Mouse (Mus musculus): ENCODE measurements around the gene Capza1.

Gene Capza1

DNA sequence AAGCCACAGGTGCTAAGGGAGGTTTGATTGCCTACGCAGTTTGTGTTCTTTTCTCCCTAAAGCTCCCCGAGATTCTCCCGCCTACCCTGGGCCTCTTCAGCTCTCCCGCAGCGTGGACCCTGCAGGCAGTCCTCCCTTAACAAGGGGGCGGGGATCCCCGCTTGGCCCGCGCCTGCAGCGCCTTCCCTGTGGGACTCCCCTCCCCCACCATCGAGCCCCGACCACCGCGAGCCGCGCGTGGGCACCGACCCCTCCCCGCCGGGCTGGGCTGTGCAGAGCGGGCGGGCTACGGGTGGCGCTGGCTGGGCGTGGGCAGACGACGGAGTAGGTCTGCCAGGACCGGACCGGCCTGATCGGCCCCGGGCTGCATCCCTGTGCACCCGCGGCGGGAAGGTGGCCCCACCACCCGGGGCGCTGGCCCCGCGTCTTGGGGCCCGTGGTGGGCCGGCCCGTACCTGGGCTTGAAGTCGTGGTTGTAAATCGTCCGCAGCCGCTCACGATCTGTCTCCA is 46.8 kb downstream of the Capza1 start:
- DNase-seq (ENCODE audit: low read depth, low spot score), result no peak

DNA sequence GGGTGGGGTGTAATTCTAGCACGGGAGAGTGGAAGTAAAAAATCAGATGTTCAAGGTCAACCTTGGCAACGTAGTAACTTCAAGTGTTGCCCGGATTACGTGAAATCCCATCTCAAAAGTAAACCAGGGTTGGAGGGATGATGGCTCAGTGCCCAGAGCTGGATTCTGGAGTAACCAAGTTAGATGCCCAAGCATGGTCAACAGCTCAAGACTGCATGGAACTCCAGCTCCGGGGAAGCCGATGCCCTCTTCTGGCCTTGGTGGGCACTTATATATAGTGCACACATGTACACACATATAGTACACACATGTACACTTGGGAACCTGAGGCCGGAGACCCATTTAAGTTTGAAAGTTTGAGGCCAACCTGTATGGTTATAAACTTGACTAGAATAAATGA is 48.2 kb downstream of the Capza1 start:
- DNase-seq (ENCODE audit: low read depth, low spot score), result no peak

DNA sequence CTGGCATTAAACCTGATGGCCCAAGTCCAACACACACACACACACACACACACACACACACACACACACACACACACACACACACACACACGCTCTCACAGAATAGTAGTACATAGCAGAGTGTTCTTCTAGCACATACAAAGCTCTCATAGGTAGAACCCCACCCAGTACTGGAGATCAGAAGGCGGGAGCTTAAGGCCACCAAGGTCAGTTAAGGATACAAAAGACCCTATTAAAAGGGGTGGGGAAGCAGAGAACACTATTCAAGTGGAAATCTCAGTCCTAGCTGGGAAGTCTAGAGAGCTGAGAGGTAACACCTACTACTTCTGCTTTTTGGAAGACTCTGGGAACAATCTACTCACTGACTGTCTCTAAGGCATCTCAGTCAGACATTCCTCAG is 49.0 kb downstream of the Capza1 start:
- peak; percentile 97 for DNase-seq (ENCODE audit: low read depth, low spot score)

DNA sequence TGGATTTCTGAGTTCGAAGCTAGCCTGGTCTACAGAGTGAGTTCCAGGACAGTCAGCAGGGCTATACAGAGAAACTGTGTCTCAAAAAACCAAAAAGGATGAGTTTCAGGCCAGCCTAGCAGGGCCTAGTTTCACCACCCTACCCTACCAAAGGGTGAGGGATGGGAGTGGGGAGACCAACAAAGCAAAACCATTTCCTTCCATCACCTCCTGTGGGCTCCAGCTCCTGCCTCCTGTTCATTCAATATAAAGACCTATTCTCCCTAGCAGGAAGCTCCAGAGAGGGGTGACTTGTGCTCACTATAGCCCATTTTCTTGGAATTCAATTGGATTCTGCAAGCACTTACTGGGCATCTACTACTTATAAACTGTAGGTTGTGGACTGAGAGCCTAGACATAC is 49.6 kb downstream of the Capza1 start:
- DNase-seq (ENCODE audit: low read depth, low spot score), result peak; percentile 62

DNA sequence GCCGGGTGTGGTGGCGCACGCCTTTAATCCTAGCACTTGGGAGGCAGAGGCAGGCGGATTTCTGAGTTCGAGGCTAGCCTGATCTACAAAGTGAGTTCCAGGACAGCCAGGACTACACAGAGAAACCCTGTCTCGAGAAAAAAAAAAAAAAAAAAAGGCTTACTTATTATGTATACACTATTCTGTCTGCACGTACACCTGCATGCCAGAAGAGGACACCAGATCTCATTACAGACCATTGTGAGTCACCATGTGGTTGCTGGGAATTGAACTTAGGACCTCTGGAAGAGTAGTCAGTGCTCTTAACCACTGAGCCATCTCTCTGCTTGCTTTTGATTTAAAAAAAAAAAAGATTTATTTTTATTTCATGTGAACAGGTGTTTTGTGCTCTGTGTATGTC is 51.1 kb downstream of the Capza1 start:
- DNase-seq (ENCODE audit: low read depth, low spot score), result peak; percentile 52

DNA sequence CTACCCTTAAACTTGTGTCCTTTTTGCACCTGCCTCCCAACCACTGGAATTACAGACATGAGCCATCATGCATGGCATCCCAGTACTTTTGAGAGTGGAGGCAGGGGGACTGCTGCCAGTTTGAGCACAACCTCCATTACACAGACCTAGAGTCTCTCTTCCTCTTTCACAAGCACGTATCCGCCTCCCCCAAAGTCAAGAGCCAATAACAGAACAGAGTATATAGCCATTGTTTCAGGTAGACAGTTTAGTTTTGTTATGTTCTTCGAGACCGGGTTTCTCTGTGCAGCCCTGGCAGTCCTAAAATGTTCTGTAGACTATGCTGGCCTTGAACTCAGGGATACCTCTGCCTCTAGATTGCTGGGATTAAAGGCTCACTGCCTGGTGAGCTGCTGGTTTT is 52.1 kb downstream of the Capza1 start:
- DNase-seq (ENCODE audit: low read depth, low spot score), result peak; percentile 46

DNA sequence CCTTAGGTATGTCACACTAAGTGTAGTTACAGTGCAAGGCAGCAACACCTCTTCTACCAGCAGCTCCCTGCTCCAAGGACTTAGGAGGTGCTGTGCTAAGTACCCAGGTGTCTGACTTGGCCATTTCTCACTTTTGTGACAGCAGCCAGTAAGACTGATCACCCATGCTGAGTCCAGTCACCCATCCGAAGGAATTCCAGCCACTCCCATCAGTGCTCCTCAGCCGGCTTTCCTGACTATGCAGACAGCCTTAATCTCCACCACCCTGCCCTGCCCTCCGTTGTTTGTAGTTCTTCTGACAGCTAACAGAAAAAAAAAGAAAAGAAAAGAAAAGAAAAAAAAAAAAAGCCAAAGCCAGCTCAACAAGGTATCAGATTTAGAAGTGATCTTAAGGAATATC is 52.6 kb downstream of the Capza1 start:
- DNase-seq (ENCODE audit: low read depth, low spot score), result peak; percentile 84

DNA sequence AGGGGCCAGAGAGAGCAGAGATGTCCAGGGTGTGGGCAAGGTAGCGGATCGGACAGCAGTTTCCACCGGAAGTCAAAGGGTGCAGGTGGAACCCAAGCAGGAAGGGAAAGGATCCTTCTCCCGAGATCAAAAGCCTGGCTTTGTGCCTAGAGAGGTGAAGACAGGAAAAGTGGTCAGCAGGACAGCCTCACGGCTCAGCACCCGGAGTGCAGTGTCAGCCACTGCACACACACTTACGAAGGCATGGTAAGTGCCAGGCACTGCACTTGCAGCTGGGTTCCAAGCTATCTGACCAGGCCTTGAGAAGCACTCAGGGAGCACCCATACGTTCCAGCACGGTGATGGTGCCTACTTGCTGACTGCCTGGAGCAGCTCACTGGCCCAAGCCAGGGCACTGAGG is 58.8 kb downstream of the Capza1 start:
- DNase-seq (ENCODE audit: low read depth, low spot score), result no peak

DNA sequence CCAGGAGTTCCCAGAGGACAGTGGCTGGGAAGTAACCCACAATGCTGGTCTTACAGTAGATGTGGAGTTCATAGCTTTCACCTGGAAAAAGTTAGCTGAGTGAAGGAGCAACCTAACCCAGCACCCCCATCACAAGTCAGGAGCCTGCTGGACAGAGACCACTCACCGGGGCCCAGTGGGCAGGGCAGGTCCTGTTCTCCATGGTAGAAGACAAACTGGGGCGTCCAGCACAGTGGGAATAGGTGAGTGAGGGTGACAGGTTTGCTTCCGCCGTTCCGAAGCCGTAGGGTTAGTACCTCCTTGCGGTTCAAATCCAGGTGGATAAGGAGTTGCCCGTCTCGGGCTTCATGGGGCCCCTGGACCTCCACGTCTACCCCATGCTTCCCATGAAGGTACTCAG is 60.0 kb downstream of the Capza1 start:
- no peak for DNase-seq (ENCODE audit: low read depth, low spot score)

DNA sequence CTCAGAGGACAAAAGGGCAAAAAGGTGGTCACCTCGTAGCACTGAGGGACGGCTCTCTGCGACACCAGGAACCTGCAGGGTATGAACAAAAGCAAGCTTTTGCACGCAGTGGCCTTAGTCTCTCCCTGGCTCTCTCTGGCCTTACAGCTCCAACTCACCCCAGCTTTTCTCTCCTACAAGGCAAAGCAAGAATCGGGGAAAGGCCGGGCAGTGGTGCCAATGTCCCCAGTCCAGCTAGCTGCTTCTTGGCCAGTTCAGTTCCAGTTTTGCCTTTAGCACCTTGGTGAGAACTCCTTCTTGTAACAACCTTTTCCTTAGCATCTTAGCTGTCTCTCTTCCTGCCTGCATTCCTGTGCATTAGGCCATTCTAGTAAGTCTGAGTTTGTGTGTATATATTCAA is 62.8 kb downstream of the Capza1 start:
- DNase-seq (ENCODE audit: low read depth, low spot score), result no peak

DNA sequence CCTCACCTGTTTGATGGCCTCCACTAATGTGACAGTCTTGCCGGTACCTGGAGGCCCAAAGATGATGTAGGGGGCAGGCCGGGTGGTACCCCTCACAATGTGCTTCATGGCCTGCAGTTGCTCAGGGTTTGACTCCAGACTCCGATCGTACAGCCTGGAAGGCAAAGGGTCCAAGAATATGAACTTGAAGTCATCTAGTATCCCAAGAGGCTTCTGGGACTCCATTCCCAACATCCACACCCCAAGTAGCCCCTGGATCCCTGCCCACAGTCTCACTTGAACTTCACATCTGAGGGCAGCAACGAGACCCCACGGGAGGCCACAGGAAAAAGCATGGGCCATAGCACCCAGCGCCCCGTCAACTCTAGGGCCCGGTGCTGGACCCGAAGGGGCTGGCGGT is 63.6 kb downstream of the Capza1 start:
- no peak for DNase-seq (ENCODE audit: low read depth, low spot score)

DNA sequence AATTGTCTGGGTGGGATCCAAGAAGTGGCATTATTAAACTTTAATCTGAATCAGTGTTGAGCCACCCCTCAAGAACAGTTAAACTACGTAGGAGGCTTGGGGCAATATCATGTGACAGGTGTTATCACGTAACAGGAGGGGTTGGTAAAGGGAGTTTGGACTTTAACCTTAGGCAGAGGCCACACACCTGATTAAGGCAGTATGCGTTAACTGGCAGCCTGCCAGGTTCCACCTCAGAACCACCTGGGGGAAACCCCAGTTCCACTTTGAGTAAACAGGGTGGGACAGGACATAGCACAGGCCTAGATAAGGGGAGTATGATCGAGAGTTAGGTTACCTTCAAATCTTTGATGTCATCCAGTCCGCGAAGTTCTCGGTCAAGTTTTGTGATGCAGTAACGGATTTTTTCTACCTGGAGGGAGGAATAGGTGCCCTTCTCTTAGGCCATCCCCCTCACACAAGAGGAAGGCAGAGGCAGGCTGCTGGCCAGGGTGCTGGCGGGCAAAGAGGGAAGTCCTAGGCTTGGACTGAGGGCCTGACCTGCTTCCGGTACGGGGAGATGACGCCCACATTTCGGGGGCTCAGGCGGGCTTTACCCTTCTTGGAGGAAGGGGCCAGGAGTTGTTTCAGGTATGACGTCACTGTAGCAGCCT is 67.7 kb downstream of the Capza1 start:
- DNase-seq (ENCODE audit: low read depth, low spot score), result peak; percentile 55

DNA sequence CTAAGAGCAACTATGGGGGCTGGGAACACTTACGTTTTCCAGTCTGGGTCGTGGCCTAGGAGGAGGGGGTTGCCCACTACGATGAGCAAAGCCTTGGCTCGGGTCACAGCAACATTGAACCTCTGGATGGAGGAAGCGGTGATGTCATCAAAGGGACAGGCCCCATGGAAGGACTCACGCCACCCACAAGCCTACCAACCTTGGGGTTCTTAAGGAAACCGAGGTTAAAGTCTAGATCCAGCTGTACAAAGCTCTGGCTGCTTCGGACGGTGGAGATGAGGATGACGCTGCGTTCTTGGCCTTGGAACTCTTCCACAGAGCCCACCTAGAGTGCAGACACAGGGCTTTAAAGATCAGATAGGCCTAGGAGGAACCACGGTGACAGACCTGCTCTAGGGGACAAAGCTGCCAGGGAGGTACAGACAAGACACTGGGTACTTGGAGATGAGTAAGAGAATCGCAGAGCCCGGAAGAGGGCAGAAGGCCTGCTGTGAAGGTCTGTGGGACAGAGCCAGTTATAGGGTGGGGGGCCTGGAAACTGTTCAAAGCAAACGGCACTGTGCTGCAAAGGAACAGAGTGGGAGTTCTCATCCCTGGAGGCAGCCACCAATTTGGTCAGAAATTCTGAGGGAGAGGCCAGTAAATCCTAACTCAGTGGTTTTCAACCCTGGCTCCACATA is 68.5 kb downstream of the Capza1 start:
- peak; percentile 55 for DNase-seq (ENCODE audit: low read depth, low spot score)

DNA sequence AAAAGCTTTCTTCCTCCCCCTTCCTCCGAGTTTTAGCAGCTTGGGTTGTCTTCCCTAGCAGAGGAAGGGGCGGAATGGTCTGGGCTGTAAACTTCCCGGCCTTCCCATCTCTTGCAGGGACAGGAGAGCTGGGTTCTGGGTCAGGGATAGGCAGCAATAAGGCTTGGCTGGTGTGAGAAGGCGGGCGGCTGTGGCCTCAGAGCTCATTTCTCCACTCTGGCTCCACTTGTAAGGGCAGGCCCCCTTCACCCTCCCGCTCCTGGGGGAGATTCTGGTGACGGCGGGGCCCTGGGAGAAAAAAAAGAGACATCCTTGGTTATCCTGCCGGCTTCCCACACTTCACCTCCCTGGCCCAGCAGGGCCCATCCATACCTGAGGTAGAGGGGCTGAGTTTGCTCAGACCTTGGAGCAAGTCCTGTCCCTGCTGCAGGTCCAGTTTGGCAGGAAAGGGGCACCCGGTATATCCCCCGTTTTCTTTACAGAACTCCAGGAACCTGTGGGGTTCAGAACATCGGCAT is 69.3 kb downstream of the Capza1 start:
- DNase-seq (ENCODE audit: low read depth, low spot score), result no peak

DNA sequence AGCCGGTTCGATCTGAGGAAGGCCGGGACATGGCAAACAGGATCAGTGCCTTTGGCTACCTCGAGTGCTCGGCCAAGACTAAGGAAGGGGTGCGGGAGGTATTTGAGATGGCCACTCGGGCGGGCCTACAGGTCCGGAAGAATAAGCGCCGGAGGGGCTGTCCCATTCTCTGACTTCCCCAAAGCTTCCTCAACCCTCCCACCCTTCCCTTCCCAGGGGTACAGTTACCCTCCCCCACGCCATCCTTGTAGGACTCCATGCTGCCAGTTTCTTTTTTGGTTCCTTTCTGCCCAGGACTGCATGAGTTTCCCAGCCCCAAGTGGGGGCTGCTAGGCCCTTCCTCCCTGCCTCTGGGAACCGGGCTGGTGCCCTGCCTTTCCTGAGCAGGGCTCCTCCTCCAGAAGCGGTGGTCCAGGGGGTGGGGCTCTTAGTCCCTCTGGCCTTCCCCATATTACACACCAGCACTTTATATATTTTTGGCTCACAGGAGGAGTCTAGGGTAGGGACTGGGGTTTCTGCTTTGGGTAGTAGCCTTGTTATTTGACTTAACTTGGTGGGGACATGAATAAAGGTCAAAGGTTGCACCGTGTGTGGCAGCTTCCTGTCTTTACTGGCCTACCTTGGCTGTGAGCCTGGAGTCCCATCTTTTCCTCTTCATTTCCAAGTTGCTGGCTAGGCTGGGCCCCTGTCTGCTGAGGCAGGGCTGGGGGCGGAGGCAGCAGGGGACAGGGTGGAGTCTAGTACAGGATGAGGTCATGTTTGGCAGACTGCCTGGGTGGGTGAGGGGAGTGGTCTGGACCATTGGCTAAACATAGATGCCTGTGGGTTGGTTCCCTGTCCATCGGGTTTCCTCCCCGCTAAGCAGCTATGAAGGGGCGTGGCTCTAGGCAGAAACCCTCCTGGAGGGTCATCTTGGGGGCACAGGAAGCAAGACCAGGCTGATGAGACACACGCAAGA is 70.2 kb downstream of the Capza1 start:
- peak; percentile 98 for DNase-seq (ENCODE audit: low read depth, low spot score)

DNA sequence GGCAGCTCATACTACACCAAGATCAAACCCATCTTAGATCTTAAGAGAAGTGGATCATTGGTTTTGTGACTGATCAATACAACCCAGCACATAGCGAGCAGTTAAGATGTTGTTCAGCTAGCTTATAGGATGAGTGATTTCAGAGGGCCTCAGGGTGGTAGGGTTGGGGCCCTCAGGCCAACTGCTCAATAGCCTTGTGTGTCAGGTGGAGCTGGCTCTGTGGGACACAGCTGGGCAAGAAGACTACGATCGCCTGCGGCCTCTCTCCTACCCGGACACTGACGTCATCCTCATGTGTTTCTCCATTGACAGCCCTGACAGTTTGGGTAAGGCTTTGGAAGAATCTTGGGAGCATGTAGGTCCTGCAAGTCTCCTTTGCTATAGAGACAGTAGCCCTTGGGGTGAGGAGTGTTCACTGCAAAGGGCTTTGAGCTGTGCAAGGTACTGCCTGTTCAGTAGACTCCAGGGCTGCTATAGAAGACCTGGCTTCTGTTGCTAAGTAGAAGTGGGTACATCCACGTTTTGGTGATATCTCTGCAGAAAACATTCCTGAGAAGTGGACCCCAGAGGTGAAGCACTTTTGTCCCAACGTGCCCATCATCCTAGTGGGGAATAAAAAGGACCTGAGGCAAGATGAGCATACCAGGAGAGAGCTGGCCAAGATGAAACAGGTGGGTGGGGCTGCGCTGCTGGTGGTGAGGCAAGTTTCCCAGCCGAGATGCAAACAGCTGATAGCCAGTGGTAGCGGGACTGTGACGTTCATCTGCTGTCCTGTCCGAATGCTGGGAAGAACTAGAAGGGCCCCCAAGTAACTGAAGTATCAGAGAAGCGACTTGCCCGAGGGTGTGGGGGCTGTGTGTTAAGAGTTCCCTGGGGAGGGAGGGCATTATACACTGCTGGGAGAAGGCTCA is 71.7 kb downstream of the Capza1 start:
- no peak for DNase-seq (ENCODE audit: low read depth, low spot score)

DNA sequence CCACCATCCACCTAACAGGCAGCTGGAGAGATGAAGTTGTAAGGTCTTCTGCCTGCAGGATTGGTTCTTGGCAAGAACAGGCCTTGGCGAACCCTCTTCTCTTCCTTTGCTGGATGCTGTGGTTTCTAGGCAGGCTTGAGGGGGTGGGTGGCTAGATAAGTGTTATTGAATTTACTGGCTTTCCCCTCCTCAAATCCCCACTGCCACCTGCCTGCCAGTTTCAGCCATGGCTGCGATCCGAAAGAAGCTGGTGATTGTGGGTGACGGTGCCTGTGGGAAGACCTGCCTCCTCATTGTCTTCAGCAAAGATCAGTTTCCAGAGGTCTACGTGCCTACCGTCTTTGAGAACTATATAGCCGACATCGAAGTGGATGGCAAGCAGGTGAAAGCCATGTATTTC is 72.6 kb downstream of the Capza1 start:
- no peak for DNase-seq (ENCODE audit: low read depth, low spot score)

DNA sequence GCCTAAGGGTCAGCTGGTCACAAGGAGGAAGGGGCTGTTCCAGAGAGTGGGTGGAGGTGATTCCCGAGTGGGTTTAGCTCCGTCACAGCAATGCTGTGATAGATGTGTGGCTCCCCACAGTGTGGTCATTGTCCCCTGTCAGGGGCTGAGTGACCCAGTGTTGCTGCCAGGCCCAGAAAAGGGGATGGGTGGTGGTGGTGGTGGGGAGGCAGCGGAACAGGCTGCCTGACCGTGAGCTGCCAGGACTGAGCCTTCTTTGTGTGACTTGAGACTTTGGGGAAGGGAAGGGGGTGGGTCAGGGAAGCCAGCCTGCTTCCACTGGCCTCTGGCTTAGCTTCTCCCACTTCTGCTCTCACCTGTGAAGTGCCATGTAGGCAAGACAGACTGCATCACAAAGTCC is 73.3 kb downstream of the Capza1 start:
- DNase-seq (ENCODE audit: low read depth, low spot score), result no peak

DNA sequence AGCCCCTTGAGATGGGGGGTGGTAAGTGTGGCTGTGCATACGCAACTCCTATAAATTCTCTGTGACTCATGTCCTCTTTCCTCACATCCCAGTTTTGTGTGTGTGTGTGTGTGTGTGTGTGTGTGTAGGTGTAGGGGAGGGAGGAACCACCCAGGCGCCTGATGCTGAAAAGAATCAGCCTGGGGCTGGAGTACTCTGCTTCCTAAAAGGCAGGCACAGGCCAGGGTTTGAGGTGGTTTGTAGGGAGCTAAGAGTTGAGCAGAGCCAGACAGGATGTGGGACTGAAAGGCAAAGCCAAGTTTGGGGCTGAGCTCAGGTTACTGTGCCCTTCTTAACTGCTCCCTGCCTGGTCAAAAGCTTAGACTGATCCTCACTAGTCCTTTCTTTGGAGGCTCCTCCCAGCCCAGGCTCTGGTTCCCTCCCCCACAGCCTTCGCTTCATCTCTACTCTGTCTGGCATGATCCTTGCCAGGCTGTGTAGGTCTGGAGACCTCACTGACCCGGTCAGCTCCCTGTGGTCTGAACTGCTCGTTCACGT is 73.8 kb downstream of the Capza1 start:
- DNase-seq (ENCODE audit: low read depth, low spot score), result peak; percentile 58

DNA sequence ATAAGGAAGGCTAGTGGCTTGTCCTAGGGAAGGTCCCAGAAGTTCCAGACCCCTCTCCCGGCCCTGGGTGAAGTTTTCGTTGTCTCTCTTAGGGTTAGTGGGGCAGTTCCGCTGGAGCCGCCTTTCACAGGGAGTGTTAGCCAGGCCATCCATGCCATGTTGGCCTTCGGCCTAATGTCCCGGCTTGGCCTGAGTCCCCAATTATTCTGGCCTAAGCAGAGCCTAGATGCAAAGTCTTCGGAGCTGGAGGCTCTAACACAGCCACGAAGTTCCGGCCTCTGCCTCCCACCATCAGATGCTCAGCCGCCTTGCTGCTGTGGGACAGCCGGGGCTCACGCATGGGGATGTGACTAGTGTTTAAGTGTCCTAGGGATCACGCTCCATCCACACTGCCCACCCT is 74.5 kb downstream of the Capza1 start:
- DNase-seq (ENCODE audit: low read depth, low spot score), result no peak

DNA sequence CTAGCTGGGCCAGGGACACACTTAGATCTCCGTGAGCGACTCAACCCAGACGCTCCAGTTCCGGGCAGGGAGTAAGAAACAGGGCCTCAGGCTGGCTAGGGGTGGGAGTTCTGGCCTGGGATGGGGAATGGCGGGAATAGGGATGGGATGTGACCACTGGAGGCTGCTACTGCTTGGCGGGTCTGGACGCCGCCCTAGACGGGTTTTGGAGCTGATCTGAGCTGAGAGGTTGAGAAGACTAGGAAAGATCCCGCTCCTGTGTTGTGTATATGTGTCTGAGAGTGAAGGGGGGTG is 75.0 kb downstream of the Capza1 start:
- DNase-seq (ENCODE audit: low read depth, low spot score), result peak; percentile 33

Data from ES-CJ7 (cell line).